Mouse (Mus musculus): ENCODE data around the gene Tmem236.
"Not testable (repeated sequence)": the region's sequence is repeated elsewhere in the genome, so short reads cannot be mapped to it uniquely, and the experiment has no call there.

DNA sequence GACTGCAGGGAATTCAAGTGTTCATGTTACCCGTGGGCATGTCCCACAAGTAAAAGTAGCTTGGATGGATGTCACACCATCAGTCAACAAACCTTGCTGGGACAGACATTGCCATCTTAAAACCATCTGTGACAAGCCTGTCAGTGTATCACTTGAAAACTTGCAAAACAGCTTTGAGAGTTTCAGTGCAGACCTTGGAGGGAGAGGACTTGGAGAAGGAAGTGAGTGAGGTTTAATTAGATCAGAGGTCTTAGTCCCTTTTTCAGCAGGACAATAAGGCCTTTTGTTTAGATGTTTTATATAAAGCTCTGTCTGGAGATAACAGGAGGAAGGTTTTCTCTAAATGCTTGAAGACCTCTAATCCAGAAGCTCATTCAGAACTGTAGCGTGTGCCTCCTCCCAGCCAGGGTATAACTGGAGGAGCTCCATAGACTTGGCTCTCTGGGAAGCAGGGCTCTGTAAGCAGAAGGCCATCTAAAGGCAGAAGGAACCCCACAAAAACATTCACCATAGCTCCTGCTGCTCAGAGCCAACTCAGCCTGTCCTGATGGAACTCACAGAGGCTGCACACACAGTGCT is 24.1 kb downstream of the Tmem236 start:
- not testable (repeated sequence) for TF ChIP-seq POLR2A (IDR thresholded peaks at IDR 0.05; ENCODE audit: insufficient read depth, low read length); CTCF (IDR thresholded peaks at IDR 0.05; ENCODE audit: low read depth, low read length); EP300 (IDR thresholded peaks at IDR 0.05; ENCODE audit: insufficient read depth, low read depth, low read length)

Measured in ES-Bruce4 (cell line).